Mouse (Mus musculus) liver, adult 2 months (tissue): ENCODE results near the gene Arhgap42.

ENCODE experiments used
- CTCF ChIP-seq: fragments of 200-500 bp; IDR thresholded peaks from 2 replicates; pipeline ENCODE4 v1.5.1; 2011; ENCODE audit warnings: low read depth, low read length, control low read depth
- POLR2A ChIP-seq: fragments of 200-500 bp; IDR thresholded peaks from 2 replicates; pipeline ENCODE4 v1.6.1; 2011; ENCODE audit warnings: low read length, control low read depth; ENCODE audit not compliant: insufficient read depth; ENCODE audit errors: extremely low read depth

GRCm38 (mm10) chr9:9154636-9155035 is 84.3 kb downstream of the Arhgap42 start:
- TF ChIP-seq POLR2A (no peak), CTCF (no peak)
